Mouse (Mus musculus) layer of hippocampus, adult 18-20 months (tissue): ENCODE results near the gene Trim31. TPM values are rescaled to one million over a fixed set of nuclear protein-coding genes. Genes with fewer than 3 reads are reported as not detected.

Source experiments
- DNase-seq, 2 experiments: peaks; one replicate each; pipeline ENCODE4 v3.0.0; 2022; ENCODE audit warnings: low spot score in 2 of 2
- total RNA-seq, 2 experiments: library from RNA; stranded (reverse); gene quantifications; 2 replicates each; pipeline ENCODE4 v1.2.3; 2021

Gene Trim31
- total RNA-seq, 2 experiments from 2014 or later, result not detected

DNA sequence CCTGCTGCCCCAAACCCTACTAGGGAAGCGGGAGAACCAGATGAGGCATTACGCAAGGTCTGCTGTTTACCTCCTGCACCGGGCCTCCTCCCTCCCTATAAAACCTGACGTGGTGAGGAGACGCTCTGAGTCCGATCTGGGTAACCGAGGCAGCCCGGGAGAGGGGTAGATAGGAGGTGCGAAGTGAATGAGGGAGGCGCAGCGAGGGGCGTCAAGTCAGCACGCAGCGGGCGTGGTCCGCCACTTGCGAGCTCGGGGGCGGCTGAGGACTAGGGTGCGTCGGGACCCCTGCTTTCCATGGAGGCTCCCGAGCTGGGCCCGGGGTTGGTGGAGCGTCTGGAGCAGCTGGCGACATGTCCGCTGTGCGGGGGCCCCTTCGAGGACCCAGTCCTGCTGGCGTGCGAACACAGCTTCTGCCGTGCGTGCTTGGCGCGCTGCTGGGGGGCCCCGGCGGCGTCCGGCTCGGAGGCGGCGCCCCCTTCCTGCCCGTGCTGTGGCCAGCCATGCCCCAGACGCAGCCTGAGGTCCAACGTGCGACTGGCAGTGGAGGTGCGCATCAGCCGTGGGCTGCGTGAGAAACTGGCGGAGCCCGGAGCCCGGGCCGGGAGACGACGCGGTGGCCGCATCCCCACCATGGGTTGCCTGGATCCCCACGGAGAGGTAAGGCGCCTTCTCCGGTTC, 45.0 kb downstream of the Trim31 start, which contains the start of gene Rnf39:
Rnf39 (plus strand) TSS at position 128 of the 681 bp plus-strand sequence.
- DNase-seq, result peak in 1 of 2 experiments; percentile 41

DNA sequence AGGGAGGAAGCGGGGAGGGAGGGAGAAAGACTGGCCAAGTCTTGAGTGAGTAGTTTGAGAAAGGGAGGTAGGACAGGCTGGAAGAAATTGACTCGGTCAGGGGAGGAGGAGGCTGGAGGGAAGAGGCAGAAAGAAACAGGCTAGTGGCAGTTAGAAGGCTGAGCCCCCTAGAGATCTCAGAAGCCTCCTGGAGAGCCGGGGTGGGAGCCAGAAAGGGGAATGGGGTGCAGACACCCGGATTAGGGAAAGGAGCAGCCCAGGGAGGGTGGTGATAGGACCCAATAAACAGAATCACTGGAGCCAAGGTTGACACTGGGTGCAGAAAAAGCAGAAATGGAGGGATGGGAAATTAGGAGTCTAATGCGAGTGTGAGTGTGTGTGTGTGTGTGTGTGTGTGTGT, 45.8 kb downstream of the Trim31 start:
- no peak for DNase-seq

DNA sequence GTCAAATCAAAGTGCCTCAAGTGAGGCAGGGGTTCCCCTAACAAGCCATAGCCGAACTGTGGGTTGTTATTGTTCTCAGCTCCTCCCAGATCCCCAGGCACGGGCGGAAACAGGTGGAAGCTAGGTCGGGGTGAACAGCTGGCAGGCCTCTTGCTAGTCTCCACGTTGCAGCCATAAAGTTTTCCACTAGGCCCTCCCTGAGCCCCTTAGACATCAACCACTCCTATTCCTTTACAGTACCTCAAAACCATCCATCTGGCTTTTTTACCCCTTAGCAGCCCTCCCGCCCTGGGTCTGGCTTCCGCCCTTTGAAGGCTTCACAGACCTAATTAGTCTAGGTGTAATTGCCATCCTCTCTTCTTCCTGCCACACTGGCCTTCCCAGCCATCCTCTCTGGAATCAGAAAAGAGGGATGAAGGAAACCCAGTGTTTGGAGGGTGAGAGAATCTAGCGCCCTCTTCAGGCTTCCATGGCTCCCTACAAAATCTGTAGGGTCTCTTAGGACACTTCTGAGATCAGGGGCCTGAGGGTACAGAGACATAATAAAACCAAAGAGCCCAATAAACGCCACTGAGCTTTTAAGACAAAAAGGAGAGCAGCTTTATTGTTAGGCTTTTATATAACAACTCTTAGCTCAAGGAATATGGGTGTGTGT, 46.3 kb downstream of the Trim31 start:
- DNase-seq, result peak in 1 of 2 experiments; percentile 46

DNA sequence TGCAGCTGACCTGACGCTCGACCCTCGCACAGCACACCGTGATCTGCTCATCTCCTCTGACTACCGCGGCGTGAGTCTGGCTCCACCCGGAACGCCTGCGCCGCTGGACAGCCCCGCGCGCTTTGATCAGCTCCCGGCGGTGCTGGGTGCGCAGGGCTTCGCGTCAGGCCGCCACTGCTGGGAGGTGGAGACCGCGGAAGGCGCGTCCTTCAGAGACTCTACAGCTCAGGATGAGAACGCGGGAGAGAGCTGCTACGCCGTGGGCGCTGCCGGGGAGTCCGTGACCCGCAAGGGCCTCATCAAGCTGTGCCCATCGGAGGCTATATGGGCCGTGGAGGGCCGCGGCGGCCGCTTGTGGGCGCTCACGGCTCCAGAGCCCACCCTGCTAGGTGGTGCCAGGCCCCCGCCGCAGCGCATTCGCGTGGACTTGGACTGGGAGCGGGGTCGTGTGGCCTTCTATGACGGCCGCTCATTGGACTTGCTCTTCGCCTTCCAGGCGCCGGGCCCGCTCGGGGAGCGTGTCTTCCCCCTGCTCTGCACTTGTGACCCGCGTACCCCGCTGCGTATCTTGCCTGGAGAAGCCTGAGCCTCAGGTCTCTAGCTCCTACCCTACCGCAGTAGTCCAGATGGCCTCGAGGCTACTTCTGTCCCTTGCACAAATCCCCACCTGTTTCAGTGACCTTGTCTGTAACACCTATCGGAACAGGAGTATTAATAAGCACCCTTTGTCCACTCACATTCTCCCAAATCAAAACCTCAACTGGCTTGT, 49.3 kb downstream of the Trim31 start:
- DNase-seq, result peak; percentile 52 to 63

DNA sequence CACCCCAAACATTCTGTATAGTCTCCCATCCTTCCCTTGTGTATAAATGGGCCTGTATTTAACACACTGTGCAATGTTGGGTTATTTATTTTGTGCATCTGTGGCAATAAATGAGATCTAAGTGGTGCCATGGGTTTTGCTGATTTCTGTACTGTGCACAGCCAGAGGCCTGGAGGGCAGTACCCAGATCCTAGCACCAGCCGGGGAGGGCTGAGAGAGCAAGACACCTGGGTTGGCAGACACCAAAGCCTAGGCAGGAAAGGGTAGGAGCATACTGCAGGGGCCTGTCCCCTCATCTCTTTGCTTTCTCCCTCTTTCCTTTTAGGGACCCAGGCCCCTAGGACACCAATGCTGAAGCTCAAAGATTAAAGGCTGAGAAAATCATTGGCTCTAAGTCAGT, 50.4 kb downstream of the Trim31 start:
- no peak for DNase-seq

DNA sequence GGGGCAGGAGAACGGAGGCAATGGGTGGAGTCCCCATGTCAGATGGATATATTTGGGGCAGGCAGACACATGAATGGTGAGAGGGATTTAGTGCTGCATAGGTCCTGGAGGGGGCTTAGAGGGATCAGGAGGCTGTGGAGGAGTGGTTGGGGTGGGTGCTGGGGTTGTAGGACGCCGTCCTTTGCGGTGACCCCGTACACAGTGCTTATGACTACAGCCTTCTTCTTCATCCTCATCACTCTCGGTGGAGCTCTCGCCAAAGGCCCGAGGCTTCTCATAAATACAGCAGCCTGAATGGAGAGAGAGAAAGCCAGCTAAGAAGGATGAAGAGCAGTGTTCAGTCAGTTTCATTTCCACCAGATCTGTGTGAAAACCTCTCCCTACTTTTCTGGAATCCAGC, 51.3 kb downstream of the Trim31 start:
- no peak for DNase-seq

DNA sequence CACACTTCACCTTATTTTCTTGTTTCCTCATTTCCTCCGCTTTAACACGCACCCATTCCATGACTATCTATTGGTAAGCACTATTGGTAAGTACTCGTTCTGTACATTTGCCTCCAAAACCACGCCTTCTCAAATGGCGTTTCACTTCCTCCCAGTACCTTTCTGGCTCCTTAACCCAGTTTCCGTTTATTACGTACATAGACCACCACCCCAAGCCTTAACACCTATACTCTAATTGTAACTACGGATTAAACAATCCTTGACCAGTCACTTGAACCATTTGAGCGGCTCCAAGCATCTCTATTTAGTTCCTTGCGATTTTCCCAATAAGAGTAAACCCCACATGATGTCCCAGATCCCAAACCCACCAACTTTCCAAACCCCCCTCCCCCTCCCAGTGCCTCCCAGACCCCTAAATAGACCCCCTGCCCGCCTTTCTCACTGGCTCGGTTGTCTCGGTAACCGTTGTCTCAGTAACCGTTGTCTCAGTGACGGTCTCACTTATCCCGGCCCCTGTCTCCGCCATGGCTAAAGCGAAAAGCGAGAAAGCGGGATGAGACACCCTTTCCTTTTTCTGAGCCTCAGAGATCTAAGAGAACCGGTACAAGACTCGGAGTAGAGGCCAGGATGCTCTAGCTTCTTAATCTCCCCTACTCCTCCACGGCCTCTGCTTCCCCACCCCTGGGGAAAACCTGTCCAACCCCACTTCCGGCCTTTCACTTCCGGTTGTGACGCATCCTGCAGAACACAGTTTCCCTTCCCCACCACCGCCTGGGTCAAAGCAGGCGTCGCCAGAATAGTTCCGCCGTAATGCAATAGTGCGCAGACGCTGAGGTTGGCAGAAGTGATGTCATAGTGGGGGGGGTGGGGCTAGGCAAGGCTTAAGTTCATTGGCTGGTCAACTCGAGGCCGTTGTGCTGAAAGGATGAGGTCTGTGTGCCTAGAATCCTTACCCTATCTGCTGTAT, 53.3 kb downstream of the Trim31 start, which contains the start of gene Ppp1r11:
Ppp1r11 (minus strand) TSS at position 761 of the 967 bp plus-strand sequence.
- peak; percentile 96 to 97 for DNase-seq

DNA sequence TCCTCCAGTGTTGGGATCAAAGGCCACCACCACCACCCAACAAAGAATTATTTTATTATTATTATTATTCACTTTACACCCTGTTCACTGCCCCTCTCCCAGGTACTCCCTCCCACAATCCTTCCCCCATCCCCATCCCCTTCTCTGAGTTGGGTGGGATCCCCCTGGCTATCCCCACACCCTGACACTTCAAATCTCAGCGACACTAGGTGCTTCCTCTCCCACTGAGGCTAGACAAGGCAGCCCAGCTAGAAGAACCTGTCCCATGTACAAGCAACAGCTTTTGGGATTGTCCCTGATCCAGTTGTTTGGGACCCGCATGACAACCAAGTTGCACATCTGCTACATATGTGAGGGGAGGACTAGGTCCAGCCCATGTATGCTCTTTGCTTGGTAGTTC, 54.7 kb downstream of the Trim31 start:
- DNase-seq, result no peak

DNA sequence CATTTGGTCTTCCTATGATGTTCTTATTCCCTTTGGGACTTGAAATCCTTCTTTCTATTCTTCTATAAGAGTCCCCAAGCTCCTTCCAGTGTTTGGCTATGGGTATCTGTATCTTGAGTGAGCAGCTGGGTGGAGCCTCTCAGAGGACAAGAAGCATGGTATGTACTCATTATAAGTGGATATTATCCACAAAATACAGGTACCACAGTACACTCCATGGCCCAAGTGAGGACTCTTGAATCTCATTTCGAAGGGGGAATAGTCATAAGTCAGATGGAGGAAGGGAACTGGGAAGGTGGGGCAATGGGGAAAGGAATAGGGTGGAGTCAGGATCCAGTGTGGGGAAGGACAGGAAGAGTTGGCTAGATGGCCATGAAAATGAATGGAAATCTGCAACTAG, 55.1 kb downstream of the Trim31 start:
- no peak for DNase-seq

DNA sequence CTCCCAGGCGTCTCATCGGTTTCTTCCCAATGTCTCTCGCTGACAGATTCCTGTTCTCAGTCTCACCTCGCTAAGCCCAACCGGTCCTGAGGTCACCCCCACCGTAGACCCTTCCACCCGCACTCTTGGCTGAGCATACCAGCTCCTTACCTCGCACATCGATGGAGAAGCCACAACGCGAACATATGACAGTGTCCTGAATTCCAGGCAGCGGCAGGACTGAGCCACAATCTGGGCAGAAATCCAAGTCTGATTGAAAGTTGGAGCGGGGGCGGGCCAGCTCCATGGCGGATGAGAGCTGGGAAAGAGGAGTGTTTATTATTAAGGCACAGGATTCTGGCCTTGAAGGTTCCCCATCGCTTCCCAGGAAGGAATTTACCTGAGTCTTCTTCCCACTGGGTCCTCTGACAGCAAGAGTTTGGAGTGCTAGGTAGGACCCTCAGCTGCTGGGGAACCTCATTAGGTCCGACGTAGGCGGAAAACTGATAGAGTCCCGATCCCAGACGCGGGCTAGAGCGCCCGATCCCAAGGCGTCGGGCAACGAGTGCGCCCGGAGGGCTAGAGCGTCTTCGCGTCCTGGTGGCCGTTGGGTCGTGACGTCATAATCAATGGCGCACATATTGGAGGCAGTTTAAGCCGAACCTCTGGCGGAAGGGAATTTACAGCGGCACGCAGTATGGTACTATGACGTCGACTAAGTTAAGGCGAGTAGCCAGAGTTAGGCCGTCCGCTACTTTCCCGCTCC, 60.3 kb downstream of the Trim31 start, which contains the start of the genes Znrd1 and Znrd1as:
Znrd1 (minus strand) TSS at position 561 of the 745 bp plus-strand sequence.
Znrd1as (plus strand) TSS at position 594 of the 745 bp plus-strand sequence.
- peak; percentile 94 to 98 for DNase-seq

DNA sequence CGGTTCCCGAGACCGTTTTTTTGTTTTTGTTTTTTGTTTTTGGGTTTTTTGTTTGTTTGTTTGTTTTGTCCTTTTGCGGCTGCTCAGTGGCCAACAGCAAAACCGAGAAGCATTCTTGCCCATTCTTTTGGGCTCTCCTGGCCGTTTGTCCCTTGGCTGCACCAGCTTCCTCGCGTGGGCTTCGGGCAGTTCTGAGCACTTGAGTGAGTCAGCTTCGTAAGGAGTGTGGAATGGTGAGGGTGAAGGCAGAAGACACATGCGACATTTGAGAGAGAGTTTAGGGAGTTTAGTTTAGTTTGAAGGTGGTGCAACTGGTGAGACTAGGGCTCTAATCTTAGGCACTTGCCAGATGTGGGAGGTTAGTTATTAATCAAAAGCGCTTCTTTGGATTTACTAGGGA, 61.0 kb downstream of the Trim31 start:
- DNase-seq, result no peak

Other genes starting within 250 kb of the Trim31 start
- gene H2-M1, start 225.9 kb upstream of the Trim31 start, total RNA-seq, result not detected
- not detected for gene H2-M10.5, start 125.2 kb upstream of the Trim31 start, total RNA-seq
- not detected for gene H2-M10.6, start 85.9 kb upstream of the Trim31 start, total RNA-seq
- gene Trim26, start 61.0 kb upstream of the Trim31 start, total RNA-seq, result 10 to 100 TPM; 18.1 to 20.3 TPM
- not detected for gene Trim15, start 30.9 kb upstream of the Trim31 start, total RNA-seq
- not detected for gene Trim10, start 28.5 kb upstream of the Trim31 start, total RNA-seq
- gene Trim40, start 8.0 kb upstream of the Trim31 start, total RNA-seq, result not detected
- gene Rnf39, start 44.8 kb downstream of the Trim31 start, total RNA-seq, result 1 to 10 TPM; 3.0 to 4.6 TPM
- gene Ppp1r11, start 53.6 kb downstream of the Trim31 start, total RNA-seq, result 100 to 1,000 TPM; 140 to 145 TPM
- gene Znrd1, start 60.4 kb downstream of the Trim31 start, total RNA-seq, result 10 to 100 TPM; 31.3 to 37.2 TPM
- 1 to 10 TPM; 5.6 to 7.2 TPM for gene Znrd1as, start 60.5 kb downstream of the Trim31 start, total RNA-seq
- gene 2410137M14Rik, start 83.1 kb downstream of the Trim31 start, total RNA-seq, result not detected
- under 1 TPM; 0.87 to 0.96 TPM for gene H2-M5, start 91.4 kb downstream of the Trim31 start, total RNA-seq
- 1 to 10 TPM; 8.1 to 8.7 TPM for gene Zfp57, start 103.0 kb downstream of the Trim31 start, total RNA-seq
- 10 to 100 TPM; 35.8 to 43.1 TPM for gene Mog, start 125.3 kb downstream of the Trim31 start, total RNA-seq
- gene Gabbr1, start 147.8 kb downstream of the Trim31 start, total RNA-seq, result 100 to 1,000 TPM; 683 to 686 TPM
- gene Olfr90, start 190.4 kb downstream of the Trim31 start, total RNA-seq, result not detected
- not detected for gene Olfr91, start 200.2 kb downstream of the Trim31 start, total RNA-seq
- not detected for gene Olfr92, start 222.0 kb downstream of the Trim31 start, total RNA-seq